Mouse (Mus musculus): ENCODE measurements at regions not wholly inside any gene's neighbourhood (a gene's known extent, or its start where the extent isn't known, plus 50 kb on each side); places are given as distances from the start of the nearest gene placed in this dataset.

DNA sequence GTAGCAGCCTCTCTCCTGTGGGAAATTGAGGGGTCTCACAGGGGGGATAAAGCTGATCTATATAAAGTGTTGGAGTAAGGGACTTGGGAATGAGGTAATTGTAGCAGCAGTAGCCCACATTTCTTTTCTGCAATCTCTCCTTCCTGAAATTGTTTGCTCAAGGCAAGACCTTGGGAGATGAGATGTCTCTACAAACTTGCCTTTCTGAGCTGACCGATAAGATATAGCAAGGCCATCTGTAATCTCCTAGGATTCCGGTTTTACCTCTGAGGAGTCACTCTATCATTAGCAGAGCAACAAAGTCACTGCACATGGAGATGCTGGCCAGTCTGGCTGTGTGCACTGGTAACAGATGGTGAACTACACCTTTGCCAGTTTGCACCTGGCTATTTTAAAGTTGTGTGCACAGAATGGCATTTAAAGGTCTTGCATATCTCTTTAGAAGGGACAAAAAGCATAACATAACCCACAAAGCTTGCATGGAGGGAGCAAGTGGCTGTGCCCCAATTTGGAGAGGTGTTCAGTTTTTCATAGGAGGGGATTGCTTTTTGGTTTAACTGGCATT lies 78.7 kb upstream of the Tbl1x start:
- DNase-seq (ENCODE audit: low spot score in 2 of 2): no peak
- intact Hi-C loops (cut with DNase I): loop anchor here (2.0 to 10.0 kb wide), 3 partner anchors 79 to 203 kb away; partner anchors contain the start of gene Tbl1x

DNA sequence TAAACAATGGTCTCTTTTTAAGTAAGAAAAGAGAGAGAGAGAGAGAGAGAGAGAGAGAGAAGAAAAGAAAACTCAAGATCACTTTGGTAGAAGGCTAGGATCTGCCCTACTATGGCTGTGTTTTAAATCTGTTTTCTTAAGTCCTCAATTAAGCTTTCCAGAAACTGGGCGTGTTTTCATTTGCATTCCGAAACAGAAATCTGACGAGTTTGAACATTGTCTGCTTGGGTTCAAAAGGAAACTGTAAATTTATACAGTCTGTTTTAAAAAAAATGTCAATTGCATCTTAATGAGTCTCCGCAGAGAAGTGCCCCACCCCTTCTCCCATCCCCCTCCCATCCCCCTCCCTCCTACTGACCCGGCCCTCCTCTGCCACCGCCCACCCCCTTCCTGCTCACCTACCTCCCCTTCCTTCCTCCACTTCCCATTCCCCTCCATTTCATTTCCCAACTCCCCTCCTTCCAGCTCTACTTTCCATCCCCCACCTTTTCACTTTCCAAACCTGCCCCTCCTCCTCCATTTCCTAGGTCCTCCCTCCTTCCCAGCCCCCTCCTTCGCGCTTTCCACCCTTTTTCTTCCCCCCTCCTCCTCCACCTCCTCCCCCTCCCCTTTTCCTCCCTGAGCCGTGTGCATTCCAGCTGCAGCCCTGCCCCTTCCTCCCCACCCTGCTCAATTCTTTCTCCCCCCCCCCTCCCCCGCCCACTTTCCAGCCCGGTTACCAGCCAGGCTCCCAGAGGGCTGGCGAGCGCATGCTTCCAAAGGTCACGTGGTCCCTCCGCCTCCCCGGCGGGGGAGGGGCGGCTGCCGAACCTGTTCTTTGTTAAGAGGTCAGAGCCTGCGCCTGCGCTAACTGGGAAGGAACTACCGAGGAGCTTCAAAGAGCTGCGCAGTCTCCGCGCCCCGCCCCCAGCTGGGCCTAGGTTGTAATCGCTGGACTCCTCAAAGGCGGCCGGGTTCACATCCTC lies 77.7 kb upstream of the Tbl1x start:
- intact Hi-C loops (cut with DNase I): loop anchor here (2.0 to 10.0 kb wide), 3 partner anchors 78 to 202 kb away; partner anchors contain the start of gene Tbl1x
- peak; percentile 91 to 96 for DNase-seq (ENCODE audit: low spot score in 2 of 2)

DNA sequence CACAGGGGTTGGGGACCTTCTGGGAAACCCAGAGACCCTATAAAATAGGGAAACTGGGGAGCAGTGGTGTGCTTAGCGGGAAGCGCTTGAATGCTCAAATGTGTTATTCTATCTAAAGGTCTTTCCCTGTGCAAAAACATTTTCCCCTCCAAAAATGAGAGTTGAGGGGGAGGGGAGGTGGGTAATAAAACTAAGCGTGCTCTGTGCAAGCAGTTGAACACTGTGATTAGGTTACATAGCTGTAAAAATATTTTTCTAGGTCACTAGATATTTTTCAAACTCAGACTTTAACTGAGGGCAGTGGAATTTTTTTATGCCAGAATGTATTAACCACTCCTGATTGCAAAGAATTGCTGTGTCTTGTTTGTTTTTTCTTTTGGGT lies 77.0 kb upstream of the Tbl1x start:
- intact Hi-C loops (cut with DNase I): loop anchor here (2.0 to 10.0 kb wide), 3 partner anchors 77 to 201 kb away; partner anchors contain the start of gene Tbl1x
- no peak for DNase-seq (ENCODE audit: low spot score in 2 of 2)

DNA sequence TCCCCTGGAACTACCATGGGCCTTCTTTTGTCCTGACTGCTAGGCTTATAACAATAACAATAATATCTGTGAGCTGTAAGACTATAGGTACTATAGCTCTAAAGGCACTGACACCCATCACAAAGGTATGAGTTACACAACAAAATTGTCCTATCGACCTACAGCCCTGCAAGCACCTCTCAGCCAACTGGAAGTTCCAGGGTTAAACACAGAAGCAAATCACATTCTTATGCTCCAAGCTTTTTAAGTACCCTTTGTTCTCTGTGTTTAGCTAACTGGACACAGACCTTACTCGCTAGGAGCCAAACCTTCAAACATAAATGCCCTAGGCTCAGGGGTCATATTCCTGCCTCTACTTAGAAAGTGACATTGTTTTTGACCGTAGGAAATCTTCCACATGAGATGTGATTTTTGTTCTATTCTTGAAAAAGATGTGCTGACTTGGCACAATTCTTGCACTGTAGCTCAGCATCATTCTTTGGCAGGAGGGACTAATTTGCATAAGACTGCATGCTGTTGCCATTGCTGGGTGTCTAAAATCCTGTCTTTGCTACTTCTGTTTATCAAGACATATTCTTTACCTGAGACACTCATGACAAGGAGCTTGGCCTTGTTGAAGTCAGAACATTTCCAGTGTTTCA lies 66.8 kb upstream of the Tbl1x start:
- intact Hi-C loops (cut with DNase I): no loop called here
- DNase-seq (ENCODE audit: low spot score in 2 of 2): peak in 1 of 2 experiments; percentile 12

- DNase-seq (ENCODE audit: low spot score in 2 of 2): no peak
- intact Hi-C loops (cut with DNase I): no loop called here
Measured at GRCm38 (mm10) chrX:77446755-77447154, 64.1 kb upstream of the Tbl1x start.

DNA sequence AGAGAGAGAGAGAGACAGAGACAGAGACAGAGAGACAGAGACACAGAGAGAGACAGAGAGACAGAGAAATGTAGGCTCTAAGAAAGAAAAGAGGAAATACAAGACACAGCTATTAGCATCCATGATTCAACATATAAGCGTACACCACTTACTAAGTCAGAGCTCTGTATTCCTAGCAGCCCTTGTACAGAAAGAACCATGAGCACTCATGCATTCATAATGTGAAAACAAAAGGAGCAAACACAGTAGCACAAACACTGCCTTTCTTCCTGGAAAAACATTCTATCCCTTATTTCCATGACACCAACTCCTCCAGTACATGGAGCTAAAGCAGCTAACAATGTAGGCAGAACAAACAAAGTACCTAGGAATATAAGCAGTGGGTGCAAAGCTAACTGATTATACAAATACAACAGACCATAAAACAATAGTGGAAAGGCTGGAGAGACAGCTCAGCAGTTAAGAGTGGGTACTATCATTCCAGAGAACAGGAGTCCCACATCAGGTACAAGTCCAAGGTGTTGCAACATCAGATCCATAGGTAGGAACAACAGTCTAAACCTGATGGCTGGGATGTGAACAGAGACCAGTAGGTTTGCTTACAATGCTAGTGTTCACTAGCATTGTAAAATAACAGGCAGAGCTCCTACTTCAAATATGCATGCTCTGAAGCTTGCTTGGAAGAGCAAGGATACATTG lies 58.7 kb upstream of the Tbl1x start:
- intact Hi-C loops (cut with DNase I): no loop called here
- peak in 1 of 2 experiments; percentile 5 for DNase-seq (ENCODE audit: low spot score in 2 of 2)

All from left cerebral cortex, postnatal 14 days (tissue).